9 mouse cellular contexts compared by ENCODE assay signal in the genomic region with DNA sequence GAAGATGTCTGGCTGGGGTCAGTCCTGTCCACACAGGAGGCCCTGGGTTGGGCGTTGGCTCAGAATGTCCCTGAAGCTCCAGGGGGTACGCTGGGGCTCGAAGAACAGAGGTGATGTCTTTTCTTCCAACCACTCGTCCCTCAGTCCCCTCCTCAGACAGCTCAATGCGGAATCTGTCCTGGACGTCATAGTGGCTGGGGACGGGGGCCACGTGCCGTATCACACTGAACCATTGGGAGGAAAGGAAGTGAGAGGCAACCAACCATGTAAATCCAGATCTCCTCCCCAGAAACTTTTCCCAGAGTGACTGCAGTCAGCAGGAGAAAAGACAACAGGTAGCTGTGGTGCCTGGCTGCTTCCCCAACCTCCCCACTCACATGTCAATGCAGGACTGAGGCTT. TPM values are rescaled to one million over a fixed set of nuclear protein-coding genes. Genes with fewer than 3 reads are reported as not detected.
DNase-seq lines count a peak whose midpoint lies in the region; ATAC-seq and TF ChIP-seq lines count a peak whose summit lies in the region.
"Had no signal": no experiment of that assay in that cellular context is flagged by ENCODE, and none has a peak within 500 bp of the region (broad histone marks: within the 10 kb centered on the region; RNA-seq: fewer than 3 reads in every experiment).

No protein-coding gene starts in this region.

- H3K4me1 ChIP-seq in lung, embryonic 16.5 days (replicated peaks; ENCODE audit: control insufficient read depth, insufficient read depth, low read length) = peaks cover 19% of the 10 kb centered on the region
- no peaks in the 10 kb centered on the region; the same call in 1 of the 2 replicates for H3K4me1 ChIP-seq in forebrain, embryonic 11.5 days (replicated peaks; ENCODE audit: control insufficient read depth, insufficient read depth, low read length)
- H3K4me1 ChIP-seq in limb, embryonic 10.5 days = peaks cover 40% of the 10 kb centered on the region
- peaks cover 9% of the 10 kb centered on the region for H3K4me1 ChIP-seq in olfactory bulb, adult 2 months (ENCODE audit: control insufficient read depth, insufficient read depth, low read length)

- TF ChIP-seq CTCF in olfactory bulb, adult 2 months (IDR thresholded peaks at IDR 0.05; ENCODE audit: insufficient read depth, low read depth, low read length) = no peak

- TF ChIP-seq POLR2A in olfactory bulb, adult 2 months (IDR thresholded peaks at IDR 0.05; ENCODE audit: insufficient read depth, low read depth, low read length) = no peak

- H3K9me3 ChIP-seq in lung, embryonic 16.5 days (ENCODE audit: control insufficient read depth, low read length) = no peaks in the 10 kb centered on the region
- no peaks in the 10 kb centered on the region for H3K9me3 ChIP-seq in forebrain, embryonic 11.5 days (ENCODE audit: control insufficient read depth, low read length)
- no peaks in the 10 kb centered on the region for H3K9me3 ChIP-seq in limb, embryonic 10.5 days (replicated peaks)

- intact Hi-C loops in left cerebral cortex, postnatal 4 days (cut with DNase I) = no loop called here

- H3K4me3 ChIP-seq in lung, embryonic 16.5 days (ENCODE audit: low read length) = peak overlapping the region; percentile 78
- H3K4me3 ChIP-seq in forebrain, embryonic 11.5 days (ENCODE audit: low read depth, low read length) = peak overlapping the region; percentile 58
- peak overlapping the region; percentile 80 for H3K4me3 ChIP-seq in limb, embryonic 10.5 days
- H3K4me3 ChIP-seq in olfactory bulb, adult 2 months (ENCODE audit: insufficient read depth, low read depth, low read length) = peak overlapping the region; percentile 67

- 0 out of 2 replicates have a peak overlapping the region, but pooled peaks have one; percentile 37 for H3K27ac ChIP-seq in lung, embryonic 16.5 days (ENCODE audit: low read length)
- H3K27ac ChIP-seq in forebrain, embryonic 11.5 days (ENCODE audit: low read depth, low read length) = no peak overlapping the region
- peak overlapping the region; percentile 97 for H3K27ac ChIP-seq in limb, embryonic 10.5 days
- no peak overlapping the region for H3K27ac ChIP-seq in olfactory bulb, adult 2 months (ENCODE audit: insufficient read depth, low read depth, low read length)

- DNase-seq in lung, postnatal 4 days = no peak
- DNase-seq in forebrain, embryonic 11.5 days (ENCODE audit: low spot score) = no peak
- DNase-seq in limb, embryonic 10.5 days (ENCODE audit: low spot score) = no peak
- no peak for DNase-seq in left cerebral cortex, postnatal 4 days
- DNase-seq in adrenal gland, postnatal 4 days (ENCODE audit: low spot score in 2 of 2) = no peak
- no peak for DNase-seq in adrenal gland, adult 8-10 months

- peak overlapping the region; percentile 93 for H3K9ac ChIP-seq in lung, embryonic 16.5 days (ENCODE audit: low read length)
- H3K9ac ChIP-seq in forebrain, embryonic 11.5 days (ENCODE audit: low read length) = peak overlapping the region; percentile 76

- H3K4me2 ChIP-seq in lung, embryonic 16.5 days (ENCODE audit: low read depth, low read length) = peak overlapping the region; percentile 95
- peak overlapping the region; percentile 87 for H3K4me2 ChIP-seq in forebrain, embryonic 11.5 days (ENCODE audit: low read depth, low read length, severe bottlenecking)

- WGBS in lung, embryonic 16.5 days = 50% methylated on average over 9 of the region's 9 CpGs
- WGBS in forebrain, embryonic 11.5 days = 72% methylated on average over 9 of the region's 9 CpGs
- WGBS in limb, embryonic 10.5 days = 81% methylated on average over 9 of the region's 9 CpGs
- 46% methylated on average over 9 of the region's 9 CpGs for WGBS in olfactory bulb, adult 2 months

- H3K36me3 ChIP-seq in lung, embryonic 16.5 days (ENCODE audit: control insufficient read depth, insufficient read depth, low read length) = no peaks in the 10 kb centered on the region
- no peaks in the 10 kb centered on the region for H3K36me3 ChIP-seq in forebrain, embryonic 11.5 days (ENCODE audit: control insufficient read depth, insufficient read depth, low read length)
- peaks cover 31% of the 10 kb centered on the region for H3K36me3 ChIP-seq in limb, embryonic 10.5 days

- H3K27me3 ChIP-seq in lung, embryonic 16.5 days (ENCODE audit: control insufficient read depth, insufficient read depth, low read depth, low read length) = no peaks in the 10 kb centered on the region
- H3K27me3 ChIP-seq in forebrain, embryonic 11.5 days (ENCODE audit: control insufficient read depth, insufficient read depth, low read length) = no peaks in the 10 kb centered on the region
- H3K27me3 ChIP-seq in limb, embryonic 10.5 days (ENCODE audit: low read depth, poor library complexity, severe bottlenecking) = no peaks in the 10 kb centered on the region

- no peak for ATAC-seq in lung, embryonic 16.5 days (ENCODE audit: low read depth)
- no peak for ATAC-seq in forebrain, embryonic 11.5 days (replicated peaks; ENCODE audit: low FRiP score)

RNA-seq across cellular contexts. Expression of gene Mospd3, which starts 1.3 kb away (rescaled TPM):
- 30.4 and 30.7 TPM in 2 replicates for polyA plus RNA-seq in lung, embryonic 16.5 days (2015; fragmentation: Nextera tagmentation; extraction: Ambion mirVana)
- polyA plus RNA-seq in forebrain, embryonic 11.5 days (2014; fragmentation: Nextera tagmentation; extraction: Ambion mirVana) = 20.3 and 22.8 TPM in 2 replicates
- polyA plus RNA-seq in limb, embryonic 10.5 days (2016; fragmentation: Nextera tagmentation; extraction: Ambion mirVana) = 14.7 and 16.4 TPM in 2 replicates
- not detected in 2 replicates for polyA plus RNA-seq in olfactory bulb, adult 2 months (2012; ENCODE audit: insufficient read depth, insufficient read length, low replicate concordance, missing spikeins)
- total RNA-seq in left cerebral cortex, postnatal 4 days (2021) = 10 to 100 TPM; 55.0 to 57.1 TPM
- total RNA-seq in adrenal gland, postnatal 4 days (2021) = 10 to 100 TPM; 52.4 to 54.0 TPM
- 10 to 100 TPM; 42.2 to 65.0 (median 52.4) TPM for total RNA-seq in adrenal gland, adult 8-10 months (2022)

RNA-seq across cellular contexts. Expression of gene Pcolce, which starts 14.0 kb away (rescaled TPM):
- polyA plus RNA-seq in lung, embryonic 16.5 days (2015; fragmentation: Nextera tagmentation; extraction: Ambion mirVana) = 119 and 123 TPM in 2 replicates
- polyA plus RNA-seq in forebrain, embryonic 11.5 days (2014; fragmentation: Nextera tagmentation; extraction: Ambion mirVana) = 54.8 and 63.0 TPM in 2 replicates
- polyA plus RNA-seq in limb, embryonic 10.5 days (2016; fragmentation: Nextera tagmentation; extraction: Ambion mirVana) = 153 and 165 TPM in 2 replicates
- not detected in 2 replicates for polyA plus RNA-seq in olfactory bulb, adult 2 months (2012; ENCODE audit: insufficient read depth, insufficient read length, low replicate concordance, missing spikeins)
- total RNA-seq in left cerebral cortex, postnatal 4 days (2021) = 10 to 100 TPM; 12.6 to 15.1 TPM
- 100 to 1,000 TPM; 549 to 594 TPM for total RNA-seq in adrenal gland, postnatal 4 days (2021)
- total RNA-seq in adrenal gland, adult 8-10 months (2022) = 1,000 to 10,000 TPM; 1,036 to 1,320 (median 1,219) TPM
- total RNA-seq: common myeloid progenitor, adult 5-6 weeks had no signal

RNA-seq across cellular contexts. Expression of gene Fbxo24, which starts 29.2 kb away (rescaled TPM):
- 0.13 and 0.15 TPM in 2 replicates for polyA plus RNA-seq in lung, embryonic 16.5 days (2015; fragmentation: Nextera tagmentation; extraction: Ambion mirVana)
- polyA plus RNA-seq in forebrain, embryonic 11.5 days (2014; fragmentation: Nextera tagmentation; extraction: Ambion mirVana) = 0.12 and 0.17 TPM in 2 replicates
- polyA plus RNA-seq in limb, embryonic 10.5 days (2016; fragmentation: Nextera tagmentation; extraction: Ambion mirVana) = 0.11 and 0.60 TPM in 2 replicates
- polyA plus RNA-seq in olfactory bulb, adult 2 months (2012; ENCODE audit: insufficient read depth, insufficient read length, low replicate concordance, missing spikeins) = not detected in 2 replicates
- under 1 TPM in 1 of 2 experiments, not detected in 1; 0.20 TPM for total RNA-seq in left cerebral cortex, postnatal 4 days (2021)
- 1 to 10 TPM; 1.2 to 3.3 TPM for total RNA-seq in adrenal gland, postnatal 4 days (2021)
- 1 to 10 TPM in 3 of 4 experiments, under 1 TPM in 1; 0.90 to 5.5 (median 3.0) TPM for total RNA-seq in adrenal gland, adult 8-10 months (2022)
- total RNA-seq: common myeloid progenitor, adult 5-6 weeks had no signal

RNA-seq across cellular contexts. Expression of gene Lrch4, which starts 29.3 kb away (rescaled TPM):
- polyA plus RNA-seq in lung, embryonic 16.5 days (2015; fragmentation: Nextera tagmentation; extraction: Ambion mirVana) = 34.2 and 42.6 TPM in 2 replicates
- 29.8 and 38.0 TPM in 2 replicates for polyA plus RNA-seq in forebrain, embryonic 11.5 days (2014; fragmentation: Nextera tagmentation; extraction: Ambion mirVana)
- 25.9 and 32.2 TPM in 2 replicates for polyA plus RNA-seq in limb, embryonic 10.5 days (2016; fragmentation: Nextera tagmentation; extraction: Ambion mirVana)
- not detected in 2 replicates for polyA plus RNA-seq in olfactory bulb, adult 2 months (2012; ENCODE audit: insufficient read depth, insufficient read length, low replicate concordance, missing spikeins)
- 10 to 100 TPM; 13.7 to 13.9 TPM for total RNA-seq in left cerebral cortex, postnatal 4 days (2021)
- total RNA-seq in adrenal gland, postnatal 4 days (2021) = 10 to 100 TPM; 27.9 to 34.5 TPM
- 10 to 100 TPM; 25.1 to 35.9 (median 31.4) TPM for total RNA-seq in adrenal gland, adult 8-10 months (2022)

RNA-seq across cellular contexts. Expression of gene Gm20605, which starts 29.4 kb away (rescaled TPM):
- polyA plus RNA-seq in lung, embryonic 16.5 days (2015; fragmentation: Nextera tagmentation; extraction: Ambion mirVana) = 14.8 and 18.1 TPM in 2 replicates
- polyA plus RNA-seq in forebrain, embryonic 11.5 days (2014; fragmentation: Nextera tagmentation; extraction: Ambion mirVana) = 9.9 and 15.3 TPM in 2 replicates
- 12.6 and 14.8 TPM in 2 replicates for polyA plus RNA-seq in limb, embryonic 10.5 days (2016; fragmentation: Nextera tagmentation; extraction: Ambion mirVana)
- not detected in 2 replicates for polyA plus RNA-seq in olfactory bulb, adult 2 months (2012; ENCODE audit: insufficient read depth, insufficient read length, low replicate concordance, missing spikeins)
- total RNA-seq in left cerebral cortex, postnatal 4 days (2021) = 10 to 100 TPM in 1 of 2 experiments, 1 to 10 TPM in 1; 9.9 to 10.2 TPM
- 10 to 100 TPM; 16.3 to 16.4 TPM for total RNA-seq in adrenal gland, postnatal 4 days (2021)
- 10 to 100 TPM in 3 of 4 experiments, 1 to 10 TPM in 1; 8.2 to 24.1 (median 14.7) TPM for total RNA-seq in adrenal gland, adult 8-10 months (2022)

Comparison
In these comparisons a context has a peak if more than half of its experiments do, and no peak if none do; other contexts are left out.
1. H3K27ac ChIP-seq: peak in lung, embryonic 16.5 days (single experiment) and limb, embryonic 10.5 days (single experiment); none in forebrain, embryonic 11.5 days (single experiment) and olfactory bulb, adult 2 months (single experiment).
2. Peak in every context shown above with its lines, with median percentiles within 50 percentile points of each other: H3K4me3 ChIP-seq.